Mouse (Mus musculus) bone marrow macrophage, adult 2 months (primary cell): ENCODE data around the gene Syce2.

Experiments
- CTCF ChIP-seq: IDR thresholded peaks from 2 replicates; pipeline ENCODE4 v1.5.1; 2012; ENCODE audit warnings: low read depth, mild to moderate bottlenecking, low read length, moderate library complexity
- POLR2A ChIP-seq: IDR thresholded peaks from 2 replicates; pipeline ENCODE4 v1.6.1; 2012; ENCODE audit warnings: mild to moderate bottlenecking, low read depth, low read length, borderline replicate concordance

DNA sequence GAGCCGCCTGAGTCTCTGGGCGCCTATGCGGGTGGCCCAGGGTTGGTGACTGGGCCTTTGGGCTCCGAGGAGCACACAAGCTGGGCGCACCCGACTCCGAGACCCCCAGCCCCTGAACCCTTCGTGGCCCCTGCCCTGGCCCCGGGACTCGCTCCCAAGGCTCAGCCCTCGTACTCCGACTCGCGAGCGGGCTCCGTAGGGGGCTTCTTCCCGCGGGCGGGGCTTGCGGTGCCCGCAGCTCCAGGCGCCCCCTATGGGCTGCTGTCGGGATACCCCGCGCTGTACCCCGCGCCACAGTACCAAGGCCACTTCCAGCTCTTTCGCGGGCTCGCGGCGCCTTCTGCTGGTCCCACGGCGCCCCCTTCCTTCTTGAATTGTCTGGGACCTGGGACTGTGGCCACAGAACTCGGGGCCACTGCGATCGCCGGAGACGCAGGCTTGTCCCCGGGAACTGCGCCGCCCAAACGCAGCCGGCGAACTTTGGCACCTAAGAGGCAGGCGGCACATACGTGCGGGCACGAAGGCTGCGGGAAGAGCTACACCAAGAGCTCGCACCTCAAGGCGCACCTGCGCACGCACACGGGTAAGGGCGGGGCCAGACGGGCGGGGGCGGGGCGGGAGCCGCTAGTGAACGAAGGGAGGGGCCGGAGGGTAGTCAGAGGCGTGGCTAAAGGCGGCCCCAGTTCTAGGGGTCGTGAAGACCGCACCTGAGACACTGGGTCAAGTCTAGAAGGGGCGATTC, 31.2 kb downstream of the Syce2 start:
- TF ChIP-seq CTCF (peak; percentile 45), POLR2A (no peak)
